Mouse (Mus musculus): Measurements from ENCODE around the gene Fbxo42.
A peak's percentile ranks its signal among the peaks of the same experiment; 100 is the strongest.

The Fbxo42 gene

DNA sequence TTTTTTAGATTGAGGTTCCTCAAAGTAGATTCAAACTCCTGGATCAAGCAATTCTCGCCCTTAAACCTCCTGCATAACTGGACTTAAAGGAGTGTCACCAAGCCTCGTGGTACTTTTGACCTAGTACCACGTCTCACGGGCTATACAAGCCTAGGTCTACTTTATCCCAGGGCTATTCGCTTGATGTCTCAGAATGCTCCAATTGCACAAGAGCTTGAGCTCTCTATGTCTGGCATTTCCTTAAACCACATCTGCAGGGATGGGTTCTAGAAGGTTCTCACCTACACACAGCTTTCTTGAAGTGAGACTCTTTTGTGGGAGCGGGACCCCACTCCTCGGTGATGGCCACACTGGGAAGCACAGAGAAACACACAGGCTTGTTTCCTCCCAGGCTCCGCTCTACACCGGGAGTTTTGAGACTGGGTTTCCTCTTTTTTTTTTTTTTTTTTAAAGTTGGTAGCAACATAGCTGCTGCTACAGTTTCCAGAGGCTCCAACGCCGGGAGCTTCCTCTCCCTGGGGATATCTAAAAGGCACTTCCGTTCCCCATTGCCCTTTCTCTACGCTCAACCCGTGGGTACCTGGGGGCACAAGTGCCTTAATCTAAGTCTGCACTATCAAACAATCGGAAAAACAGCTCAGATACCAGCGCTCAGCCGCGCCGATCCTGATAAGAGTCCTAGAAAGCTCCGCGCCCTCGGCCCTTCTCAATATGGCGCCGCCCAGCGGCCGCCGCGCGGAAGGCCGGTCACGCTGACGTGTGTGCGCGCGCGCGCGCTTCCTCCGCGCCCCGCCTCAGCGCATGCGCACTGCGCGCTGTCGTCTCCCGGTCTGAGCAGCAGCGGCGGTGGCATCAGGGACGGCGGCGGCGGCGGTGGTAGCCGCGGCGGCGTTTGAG, at the start of gene Fbxo42:
TSS of gene Fbxo42 (plus strand) at position 802 of the 897 bp plus-strand sequence.
- peak; percentile 88 to 90 for DNase-seq (ENCODE audit: low spot score in 2 of 2)

DNA sequence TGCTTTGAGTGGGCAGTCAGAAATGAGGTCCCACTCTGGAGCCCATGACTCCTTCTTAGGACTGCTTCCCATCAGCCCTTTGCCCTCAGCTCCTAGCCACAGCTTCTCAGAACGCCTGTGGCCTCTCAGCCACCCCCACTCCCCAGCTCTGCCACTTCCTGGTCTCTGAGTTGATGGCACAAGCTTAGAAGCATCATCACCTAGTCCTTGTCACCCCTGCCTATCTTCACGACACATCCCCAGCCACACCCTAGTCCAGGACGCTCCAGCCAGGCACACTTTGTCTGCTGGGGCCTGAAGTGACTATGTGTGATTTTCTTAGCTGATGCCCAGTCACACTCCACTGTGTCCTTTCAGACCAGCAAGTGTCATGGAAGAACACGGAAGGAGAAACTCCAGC, 48.8 kb upstream of the Fbxo42 start:
- no peak for DNase-seq (ENCODE audit: low spot score in 2 of 2)

DNA sequence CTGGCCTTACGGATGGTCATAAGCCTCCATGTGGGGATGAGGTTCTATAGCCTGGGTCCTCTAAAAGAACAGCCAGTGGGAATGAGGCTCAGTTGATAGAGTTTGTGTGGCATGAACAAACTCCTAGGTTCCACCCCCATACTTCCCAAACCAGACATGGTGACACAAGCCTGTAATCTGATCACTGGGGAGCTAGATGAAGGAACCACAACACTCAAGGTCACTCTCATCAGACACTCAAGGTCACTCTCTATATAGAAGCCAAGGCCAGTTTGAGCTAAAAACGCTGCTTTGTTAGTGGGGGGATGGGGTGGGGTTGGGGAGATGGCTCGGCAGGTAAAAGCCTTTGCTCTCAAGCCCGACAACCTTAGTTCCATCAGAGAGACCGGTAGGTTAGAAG, 47.8 kb upstream of the Fbxo42 start:
- DNase-seq (ENCODE audit: low spot score in 2 of 2) = no peak

DNA sequence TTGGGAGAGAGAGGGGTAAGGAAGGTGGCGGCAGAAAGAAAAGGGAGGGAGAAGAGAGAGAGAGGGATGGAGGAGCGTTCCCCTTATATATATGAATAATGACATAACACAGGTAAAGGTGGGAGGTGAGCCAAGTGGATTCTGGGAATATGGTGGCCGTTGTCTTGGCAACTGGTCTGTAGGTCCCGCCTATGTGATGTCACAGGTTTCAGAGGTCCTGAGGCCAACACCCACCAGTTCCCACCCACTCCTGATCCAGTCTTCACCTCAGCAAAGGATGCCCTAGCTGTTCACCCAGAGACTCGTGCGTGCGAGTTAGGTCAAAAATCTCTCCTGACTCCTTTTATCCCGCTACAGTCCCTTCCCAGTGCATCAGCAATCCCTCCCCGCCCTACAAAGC, 46.4 kb upstream of the Fbxo42 start:
- no peak for DNase-seq (ENCODE audit: low spot score in 2 of 2)

DNA sequence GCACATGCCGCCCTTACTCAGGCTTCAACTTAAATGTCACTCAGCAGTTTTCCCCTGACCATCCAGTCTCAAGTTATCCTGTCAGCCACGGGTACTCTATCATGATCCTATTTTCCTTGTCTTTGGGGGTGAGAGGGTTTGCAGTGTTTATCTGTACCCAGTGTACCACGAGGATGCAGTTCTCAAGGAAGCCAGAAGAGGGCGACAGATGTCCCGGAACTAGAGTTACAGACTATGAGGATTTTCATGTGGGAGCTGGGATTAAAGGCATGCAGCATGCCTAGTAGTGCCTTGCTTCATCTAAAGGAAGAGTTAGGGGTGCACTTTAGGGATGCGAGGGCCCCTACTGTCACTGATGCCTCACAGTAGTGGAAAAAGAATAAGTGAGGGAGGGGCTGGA, 45.9 kb upstream of the Fbxo42 start:
- no peak for DNase-seq (ENCODE audit: low spot score in 2 of 2)

DNA sequence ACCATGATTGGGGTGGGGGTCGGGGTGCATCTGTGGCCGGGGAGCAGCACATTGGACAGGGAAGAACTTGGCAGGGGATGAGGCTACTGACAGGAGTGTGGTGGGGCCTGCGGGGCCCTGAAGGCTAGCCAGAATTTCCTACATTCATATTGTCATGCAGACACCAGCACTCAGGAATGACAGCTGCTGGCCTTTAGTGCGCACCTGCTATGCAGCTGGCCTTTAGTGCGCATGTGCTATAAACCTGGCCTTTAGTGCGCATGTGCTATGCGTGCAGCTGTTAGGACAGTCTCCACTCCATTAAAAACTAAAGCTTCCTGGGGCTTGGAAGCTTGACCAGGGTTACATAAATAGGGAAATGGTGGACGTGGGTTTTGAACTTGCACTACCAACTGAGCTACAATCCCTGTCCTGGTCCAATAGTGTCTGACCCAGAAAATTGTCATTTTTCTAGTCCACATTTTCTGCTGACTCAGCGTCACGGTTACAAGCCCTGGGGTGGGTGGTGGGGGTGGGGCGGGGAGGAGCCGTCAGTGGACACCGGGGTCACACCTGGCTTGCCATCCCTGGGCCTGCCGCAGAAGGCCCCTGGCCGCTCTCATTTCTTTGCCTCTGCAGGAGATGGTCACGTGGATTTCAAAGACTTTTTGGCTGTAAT, 41.1 kb upstream of the Fbxo42 start:
- DNase-seq (ENCODE audit: low spot score in 2 of 2) = no peak

DNA sequence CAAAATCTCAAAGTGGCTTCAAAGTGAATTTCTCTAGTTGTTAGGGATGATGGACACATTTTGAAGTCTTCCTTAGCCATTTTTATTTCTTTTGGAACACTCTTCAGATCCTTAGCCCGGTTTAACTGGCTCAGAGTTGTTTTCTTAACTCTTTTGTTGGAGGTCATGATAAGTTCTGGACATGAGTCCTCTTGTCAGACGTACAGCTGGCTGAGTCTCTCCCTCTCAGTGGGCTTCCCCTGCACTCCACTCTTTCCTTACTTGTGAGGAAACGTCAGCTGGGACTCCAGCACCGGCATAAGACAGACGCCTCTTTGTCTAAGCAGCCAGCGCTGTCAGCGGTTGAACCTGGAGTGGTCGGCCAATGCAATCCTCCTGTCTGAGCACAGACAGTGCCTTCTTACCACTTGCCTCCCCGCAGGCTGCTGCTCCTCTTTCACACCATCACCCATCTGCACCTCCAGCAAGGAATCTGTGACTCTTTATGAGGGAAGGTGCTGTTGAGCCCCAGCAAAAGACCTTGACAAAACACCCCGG, 39.4 kb upstream of the Fbxo42 start:
- DNase-seq (ENCODE audit: low spot score in 2 of 2) = no peak

DNA sequence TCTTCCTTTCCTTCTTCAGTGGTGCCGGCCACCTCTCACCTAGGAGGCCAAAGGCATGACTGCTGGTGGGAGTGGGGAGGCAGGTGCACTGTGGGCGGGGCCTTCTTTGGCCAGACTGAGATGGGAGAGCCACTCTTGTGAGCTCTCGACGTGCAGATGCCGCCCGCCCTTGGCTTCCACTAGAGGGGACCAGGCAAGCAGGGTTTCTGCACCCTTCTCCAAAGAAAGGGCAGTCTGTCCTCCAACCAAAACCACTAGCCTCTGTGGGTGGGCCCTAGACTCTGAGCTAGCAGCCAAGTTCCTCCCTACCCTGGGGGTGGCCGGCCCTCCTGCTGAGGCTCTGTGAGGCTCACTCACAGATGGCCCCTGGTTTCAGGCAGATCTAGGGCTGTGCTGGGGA, 33.9 kb upstream of the Fbxo42 start:
- DNase-seq (ENCODE audit: low spot score in 2 of 2) = no peak

DNA sequence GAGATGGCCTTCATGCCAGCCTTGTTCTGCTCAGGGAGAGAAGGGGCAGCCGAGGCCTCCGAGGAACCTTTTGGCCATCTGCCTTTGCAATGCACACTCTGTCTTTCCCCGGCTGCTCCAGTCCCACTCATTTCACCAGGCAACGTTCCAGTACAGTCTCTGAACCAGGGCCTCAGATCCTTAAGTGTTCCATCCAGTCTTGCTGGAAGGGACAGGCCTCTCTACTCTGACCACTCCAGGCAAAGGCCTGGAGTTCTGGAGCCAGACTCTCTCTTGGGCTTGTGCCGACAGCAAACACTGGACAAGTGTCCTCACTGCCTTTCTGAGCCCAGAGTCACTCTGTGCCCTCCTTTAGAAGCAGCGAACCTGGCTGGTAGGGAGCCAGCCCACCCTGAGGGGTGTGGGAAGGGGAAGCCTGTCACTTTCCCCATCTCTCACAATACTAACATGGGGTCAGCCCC, 33.2 kb upstream of the Fbxo42 start:
- no peak for DNase-seq (ENCODE audit: low spot score in 2 of 2)

DNA sequence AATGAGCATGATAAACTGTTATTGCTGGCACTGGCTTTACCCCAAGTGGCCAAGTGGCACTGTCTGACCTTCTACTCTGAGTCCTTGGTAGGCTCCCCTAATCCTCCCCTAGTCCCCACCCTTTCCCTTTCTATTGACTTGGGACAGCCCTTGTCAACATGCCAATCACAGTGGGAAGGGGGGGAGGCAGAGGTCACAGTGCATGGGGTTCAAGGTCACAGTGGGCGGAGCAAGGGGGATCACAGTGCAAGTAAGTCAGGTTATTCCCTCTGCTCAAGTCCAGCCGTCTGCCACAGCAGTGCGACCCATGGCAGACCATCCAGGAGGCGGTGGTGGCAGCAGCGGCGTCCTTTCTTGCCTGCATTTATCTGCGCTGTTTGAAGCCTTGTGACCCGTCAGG, 32.3 kb upstream of the Fbxo42 start:
- no peak for DNase-seq (ENCODE audit: low spot score in 2 of 2)

DNA sequence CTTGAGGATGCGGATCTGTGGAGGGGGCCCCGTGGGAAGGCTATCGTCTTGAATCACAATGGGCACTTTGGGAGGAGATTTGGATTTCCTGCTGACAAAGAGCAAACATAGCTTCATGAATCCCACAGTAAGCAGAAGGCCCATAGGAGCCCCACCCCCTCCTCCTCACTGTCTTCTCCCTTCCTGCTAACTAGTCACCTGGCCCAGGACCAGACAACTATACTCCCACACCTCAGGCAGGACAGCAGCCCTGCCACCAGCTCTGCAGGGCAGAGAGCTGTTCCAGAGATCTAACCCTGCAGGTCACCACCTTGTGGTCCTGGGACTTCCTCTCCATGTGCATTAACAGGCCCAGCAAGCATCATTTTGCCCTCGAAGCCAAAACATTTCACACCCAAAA, 29.0 kb upstream of the Fbxo42 start:
- no peak for DNase-seq (ENCODE audit: low spot score in 2 of 2)

DNA sequence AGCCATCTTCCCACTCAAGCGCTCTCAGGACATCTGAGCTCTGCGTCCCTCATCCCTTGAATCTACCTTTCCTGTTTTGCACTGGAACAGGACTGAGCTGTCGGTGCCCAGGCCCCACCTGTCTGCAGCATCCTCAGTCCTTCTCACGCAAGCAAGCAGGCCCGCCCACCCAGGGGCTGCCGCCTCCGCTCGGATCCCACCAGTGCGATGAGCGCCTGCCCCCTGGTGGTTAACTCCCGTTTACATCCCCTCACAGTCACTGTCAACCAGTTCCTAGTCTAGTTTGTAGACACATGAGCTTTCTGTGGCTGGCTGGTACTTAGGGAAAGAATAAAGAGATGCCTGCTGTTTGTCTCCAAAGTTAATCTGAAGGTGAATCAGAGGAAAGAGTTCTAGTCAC, 27.0 kb upstream of the Fbxo42 start:
- DNase-seq (ENCODE audit: low spot score in 2 of 2) = peak; percentile 32 to 59

DNA sequence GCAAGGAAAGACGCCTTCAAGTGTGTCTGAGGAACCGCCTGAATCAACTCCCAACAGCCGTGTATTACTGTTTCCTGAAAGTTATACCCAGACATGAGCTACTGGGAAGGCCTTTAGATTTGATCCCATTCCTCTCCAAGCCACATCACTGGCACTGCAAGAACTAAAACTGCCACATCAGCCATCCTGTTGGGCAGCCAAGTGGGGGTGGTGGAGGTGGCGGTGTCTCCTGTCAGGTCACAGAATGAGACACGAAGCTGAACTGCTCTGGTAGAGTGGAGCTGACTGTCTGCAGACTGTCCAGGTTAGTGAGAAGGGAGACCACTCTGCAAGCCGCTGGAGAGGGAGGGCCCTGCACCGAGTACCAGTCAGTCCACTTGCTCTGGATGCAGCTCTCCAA, 25.1 kb upstream of the Fbxo42 start:
- no peak for DNase-seq (ENCODE audit: low spot score in 2 of 2)

DNA sequence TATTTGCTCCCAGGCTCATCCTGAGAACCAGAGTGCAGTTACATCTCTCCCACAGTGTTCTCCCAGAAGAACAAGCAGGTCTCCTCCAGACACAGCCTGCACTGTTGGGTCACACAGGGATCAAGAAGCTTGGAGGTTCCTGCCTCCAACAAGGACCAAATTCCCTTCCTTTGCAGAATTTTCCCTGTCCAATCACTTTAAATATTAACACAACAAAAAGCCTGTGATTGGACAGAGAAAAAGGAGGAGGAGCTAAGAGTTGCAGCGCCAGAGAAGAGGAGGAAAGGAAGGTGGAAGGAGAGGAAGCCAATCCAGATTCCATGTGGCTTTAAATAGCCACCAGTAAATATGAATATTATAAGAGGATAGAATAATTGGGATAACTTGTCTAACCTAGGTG, 24.6 kb upstream of the Fbxo42 start:
- no peak for DNase-seq (ENCODE audit: low spot score in 2 of 2)

DNA sequence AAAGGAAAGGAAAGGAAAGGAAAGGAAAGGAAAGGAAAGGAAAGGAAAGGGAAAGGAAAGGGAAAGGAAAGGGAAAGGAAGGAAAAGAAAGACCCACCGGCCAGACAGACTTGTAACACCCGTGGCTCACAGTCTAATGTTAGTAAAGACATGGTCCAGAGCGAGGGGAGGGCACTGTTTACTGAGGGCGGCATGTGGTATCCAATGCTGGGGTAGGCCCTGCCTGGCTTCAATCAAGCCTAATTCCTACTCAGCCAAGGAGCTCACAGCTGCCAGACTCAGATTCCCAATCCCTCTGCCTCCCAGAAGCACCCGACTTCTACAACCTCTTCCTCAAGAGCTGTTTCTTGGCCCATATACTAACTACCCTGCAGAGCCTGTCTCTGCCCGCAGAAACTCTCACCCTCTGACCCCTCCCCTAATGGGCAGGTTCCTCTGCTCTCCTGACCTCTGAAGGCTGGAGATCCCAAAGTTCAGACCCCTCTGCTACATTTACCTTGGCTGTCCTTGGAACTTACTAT, 18.5 kb upstream of the Fbxo42 start:
- DNase-seq (ENCODE audit: low spot score in 2 of 2) = no peak

DNA sequence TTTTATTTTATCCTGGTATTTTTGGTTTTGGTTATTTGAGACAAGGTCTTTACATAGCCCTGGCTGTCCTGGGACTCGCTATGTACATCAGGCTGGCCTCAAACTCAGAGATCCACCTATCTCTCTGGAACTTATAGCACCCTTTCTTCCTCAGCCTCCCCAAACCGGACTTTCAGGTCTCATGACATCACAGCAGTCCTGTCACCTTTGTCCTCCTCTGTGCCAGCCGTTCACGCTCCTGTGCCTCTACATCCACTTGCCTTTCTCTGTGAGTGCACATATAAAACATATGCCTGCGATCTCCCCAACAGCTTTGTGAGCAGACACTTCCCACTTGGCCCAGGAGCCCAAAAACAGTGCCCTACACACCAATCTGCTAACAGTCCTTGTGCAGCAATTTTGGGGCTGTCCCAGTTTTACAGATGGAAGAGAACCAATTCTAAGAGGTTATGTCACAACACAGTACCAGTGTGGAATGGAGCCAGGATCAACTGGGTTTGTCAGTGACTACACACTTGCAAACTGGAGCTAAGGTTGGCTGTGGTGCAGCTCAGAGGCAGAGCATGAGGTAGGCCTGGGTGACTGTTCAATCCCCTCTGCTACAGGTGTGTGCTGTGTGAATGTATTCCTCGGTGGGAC, 16.9 kb upstream of the Fbxo42 start:
- no peak for DNase-seq (ENCODE audit: low spot score in 2 of 2)

DNA sequence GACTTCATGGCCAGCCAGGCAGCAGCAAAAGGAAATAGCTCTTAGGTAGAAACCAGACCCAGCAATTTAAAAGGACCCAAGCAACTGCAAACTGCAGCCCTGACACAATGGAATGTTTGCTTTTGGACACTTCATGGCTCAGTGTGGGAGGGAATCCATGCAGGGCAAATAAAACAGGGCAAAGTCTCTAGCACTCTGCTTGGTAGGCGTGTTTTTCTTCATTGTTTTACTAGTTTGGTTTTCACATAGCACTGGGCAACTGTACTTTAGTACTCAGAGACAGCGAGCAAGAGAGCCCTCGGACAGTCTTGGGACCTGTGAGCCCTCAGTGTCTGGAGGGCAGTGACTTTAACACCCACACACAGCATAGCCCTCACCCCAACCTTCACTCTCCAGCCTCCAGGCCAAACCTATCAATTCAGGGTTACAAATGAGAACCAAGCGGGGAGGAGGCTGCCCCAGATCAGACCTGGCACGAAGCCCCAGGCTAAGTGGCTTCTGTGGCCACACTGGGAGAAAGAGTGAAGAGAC, 16.1 kb upstream of the Fbxo42 start:
- DNase-seq (ENCODE audit: low spot score in 2 of 2) = no peak

DNA sequence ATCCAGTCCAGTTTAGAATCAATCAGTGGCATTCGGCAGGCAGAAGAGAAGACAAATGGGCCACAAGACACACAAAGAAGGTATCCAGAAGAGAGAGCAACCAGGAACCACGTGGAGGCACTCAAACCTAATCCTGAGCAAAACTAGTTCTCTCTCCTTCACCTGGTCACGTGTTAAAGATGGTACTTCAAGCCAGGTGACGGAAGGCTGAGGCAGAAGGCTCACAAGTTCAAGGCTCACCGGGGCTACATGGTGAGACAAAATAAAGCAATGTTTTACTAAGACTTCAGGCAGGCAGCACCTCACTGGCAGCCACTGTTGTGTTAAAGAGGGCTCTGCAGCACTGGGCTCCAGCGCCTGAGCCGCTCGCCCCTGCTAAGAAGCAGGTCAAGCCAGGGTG, 15.5 kb upstream of the Fbxo42 start:
- no peak for DNase-seq (ENCODE audit: low spot score in 2 of 2)

DNA sequence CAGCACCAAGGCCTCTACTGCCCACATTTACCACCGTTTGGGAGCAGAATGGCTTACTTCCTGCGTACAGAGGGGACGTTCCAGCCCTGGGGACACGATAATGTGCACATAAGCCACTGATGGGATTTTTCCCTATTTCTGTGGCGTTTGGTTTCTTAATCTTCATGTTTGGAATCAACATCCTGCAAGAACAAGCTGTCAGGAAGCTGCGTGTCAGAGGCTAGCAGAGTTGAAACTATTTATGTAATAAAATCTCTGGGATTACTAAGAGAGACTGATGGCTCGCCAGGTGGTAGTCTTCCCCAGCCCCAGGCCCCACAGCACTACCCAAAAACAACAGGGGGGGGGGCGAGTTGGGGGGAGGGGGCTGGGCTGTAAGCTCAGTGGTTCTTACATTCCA, 14.5 kb upstream of the Fbxo42 start:
- no peak for DNase-seq (ENCODE audit: low spot score in 2 of 2)

DNA sequence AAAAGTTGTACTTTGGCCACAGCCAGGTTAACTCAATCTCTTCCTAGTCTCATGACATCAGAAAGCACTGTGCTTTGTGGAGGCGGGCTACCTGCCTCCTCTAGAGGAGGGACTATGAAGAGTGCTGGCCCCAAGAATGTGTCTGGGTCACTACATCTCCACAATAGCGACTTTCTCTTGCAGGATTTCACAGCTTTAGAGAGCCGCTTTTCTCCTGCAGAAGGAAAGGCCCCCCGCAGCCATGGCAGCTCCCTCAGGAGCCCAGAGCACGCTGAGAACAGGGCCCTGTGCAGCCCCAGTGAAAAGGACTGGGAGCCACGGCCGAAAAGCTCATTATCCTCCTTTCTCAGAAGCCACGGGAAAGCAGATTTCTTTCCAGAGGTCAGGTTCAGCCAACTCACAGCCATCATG, 13.7 kb upstream of the Fbxo42 start:
- DNase-seq (ENCODE audit: low spot score in 2 of 2) = no peak

DNA sequence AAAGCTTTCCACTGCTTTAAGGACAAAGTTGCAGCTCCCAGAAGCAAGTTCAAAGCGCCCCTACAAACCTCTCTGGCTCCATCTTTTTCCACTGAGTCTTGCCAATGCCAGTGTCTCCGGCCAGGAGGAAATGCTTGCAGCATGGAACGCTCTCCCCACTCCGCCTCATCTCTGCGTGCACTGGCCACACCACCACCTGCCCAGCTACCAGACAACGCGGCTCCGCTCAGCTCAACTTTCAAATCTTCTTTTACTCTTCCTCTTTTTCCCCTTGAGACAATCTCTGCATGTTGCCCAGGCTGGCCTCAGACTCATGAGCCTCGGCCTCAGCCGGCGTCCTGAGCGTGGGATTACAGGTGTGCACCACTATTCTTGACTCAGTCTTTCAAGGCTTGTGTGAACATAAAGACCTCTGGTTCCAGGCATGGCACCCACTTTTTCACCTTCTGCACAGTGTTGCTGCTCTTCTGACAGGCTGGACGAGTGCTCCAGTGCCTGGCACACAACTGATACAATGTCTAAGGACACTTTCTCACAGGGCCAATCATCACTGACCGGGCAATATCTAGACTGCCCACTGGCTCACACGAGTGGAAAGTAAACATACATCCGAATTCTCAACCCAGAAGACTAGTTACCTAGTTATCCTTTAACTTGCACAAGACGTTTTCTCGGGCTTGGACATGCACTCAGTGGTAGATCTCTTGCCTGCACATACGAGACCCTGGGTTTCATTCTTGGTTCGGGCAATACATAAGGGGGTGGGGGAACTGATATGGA, 12.8 kb upstream of the Fbxo42 start:
- no peak for DNase-seq (ENCODE audit: low spot score in 2 of 2)
